Mouse (Mus musculus): Measurements from ENCODE around the gene Cyb5d1. TPM values are rescaled to one million over a fixed set of nuclear protein-coding genes. Genes with fewer than 3 reads are reported as not detected.

The Cyb5d1 gene
- total RNA-seq (2022), result 10 to 100 TPM; 37.5 to 51.2 (median 46.5) TPM

GRCm38 (mm10) chr11:69395235-69395633 lies at the start of gene Cyb5d1, which contains the start of gene Naa38:
TSS of gene Cyb5d1 (minus strand) at chr11:69395631.
TSS of gene Naa38 (plus strand) at chr11:69395487.
- peak; percentile 89 to 93 for DNase-seq (ENCODE audit: low spot score in 2 of 2)

GRCm38 (mm10) chr11:69443328-69443727 lies 47.9 kb upstream of the Cyb5d1 start:
- no peak for DNase-seq (ENCODE audit: low spot score in 2 of 2)

GRCm38 (mm10) chr11:69437291-69437690 lies 41.9 kb upstream of the Cyb5d1 start:
- no peak for DNase-seq (ENCODE audit: low spot score in 2 of 2)

GRCm38 (mm10) chr11:69433189-69433588 lies 37.8 kb upstream of the Cyb5d1 start:
- DNase-seq (ENCODE audit: low spot score in 2 of 2), result no peak

- no peak for DNase-seq (ENCODE audit: low spot score in 2 of 2)
These were observed 37.2 kb upstream of the Cyb5d1 start for GRCm38 (mm10) chr11:69432640-69432982.

- DNase-seq (ENCODE audit: low spot score in 2 of 2), result peak; percentile 69 to 71
These were observed 36.6 kb upstream of the Cyb5d1 start for GRCm38 (mm10) chr11:69431829-69432639.

- DNase-seq (ENCODE audit: low spot score in 2 of 2), result no peak
These were observed 35.2 kb upstream of the Cyb5d1 start for GRCm38 (mm10) chr11:69430631-69431030.

GRCm38 (mm10) chr11:69429313-69429712 lies 33.9 kb upstream of the Cyb5d1 start:
- no peak for DNase-seq (ENCODE audit: low spot score in 2 of 2)

GRCm38 (mm10) chr11:69428751-69429150 lies 33.3 kb upstream of the Cyb5d1 start:
- DNase-seq (ENCODE audit: low spot score in 2 of 2), result no peak

- no peak for DNase-seq (ENCODE audit: low spot score in 2 of 2)
These were observed 30.8 kb upstream of the Cyb5d1 start for GRCm38 (mm10) chr11:69426246-69426645.

GRCm38 (mm10) chr11:69423885-69424284 lies 28.5 kb upstream of the Cyb5d1 start:
- no peak for DNase-seq (ENCODE audit: low spot score in 2 of 2)

GRCm38 (mm10) chr11:69422842-69423241 lies 27.4 kb upstream of the Cyb5d1 start:
- DNase-seq (ENCODE audit: low spot score in 2 of 2), result no peak

- DNase-seq (ENCODE audit: low spot score in 2 of 2), result no peak
These were observed 25.9 kb upstream of the Cyb5d1 start for GRCm38 (mm10) chr11:69421131-69421977.

GRCm38 (mm10) chr11:69420554-69421000 lies 25.1 kb upstream of the Cyb5d1 start:
- peak in 1 of 2 experiments; percentile 14 for DNase-seq (ENCODE audit: low spot score in 2 of 2)

GRCm38 (mm10) chr11:69419813-69420553 lies 24.6 kb upstream of the Cyb5d1 start:
- DNase-seq (ENCODE audit: low spot score in 2 of 2), result peak in 1 of 2 experiments; percentile 29

- DNase-seq (ENCODE audit: low spot score in 2 of 2), result no peak
These were observed 24.0 kb upstream of the Cyb5d1 start for GRCm38 (mm10) chr11:69419443-69419812.

GRCm38 (mm10) chr11:69418481-69419442 lies 23.3 kb upstream of the Cyb5d1 start:
- peak; percentile 92 to 95 for DNase-seq (ENCODE audit: low spot score in 2 of 2)

GRCm38 (mm10) chr11:69417449-69418384 lies 22.3 kb upstream of the Cyb5d1 start:
- DNase-seq (ENCODE audit: low spot score in 2 of 2), result peak; percentile 83 to 89

- no peak for DNase-seq (ENCODE audit: low spot score in 2 of 2)
These were observed 21.6 kb upstream of the Cyb5d1 start for GRCm38 (mm10) chr11:69416921-69417448.
